Mouse (Mus musculus) spleen, postnatal 4 days (tissue): ENCODE measurements at regions not wholly inside any gene's neighbourhood (a gene's known extent, or its start where the extent isn't known, plus 50 kb on each side); places are given as distances from the start of the nearest gene placed in this dataset.

Source experiments
- DNase-seq, 2 experiments: peaks; one replicate each; pipeline ENCODE4 v3.0.0; 2022; ENCODE audit warnings: low spot score in 2 of 2

DNA sequence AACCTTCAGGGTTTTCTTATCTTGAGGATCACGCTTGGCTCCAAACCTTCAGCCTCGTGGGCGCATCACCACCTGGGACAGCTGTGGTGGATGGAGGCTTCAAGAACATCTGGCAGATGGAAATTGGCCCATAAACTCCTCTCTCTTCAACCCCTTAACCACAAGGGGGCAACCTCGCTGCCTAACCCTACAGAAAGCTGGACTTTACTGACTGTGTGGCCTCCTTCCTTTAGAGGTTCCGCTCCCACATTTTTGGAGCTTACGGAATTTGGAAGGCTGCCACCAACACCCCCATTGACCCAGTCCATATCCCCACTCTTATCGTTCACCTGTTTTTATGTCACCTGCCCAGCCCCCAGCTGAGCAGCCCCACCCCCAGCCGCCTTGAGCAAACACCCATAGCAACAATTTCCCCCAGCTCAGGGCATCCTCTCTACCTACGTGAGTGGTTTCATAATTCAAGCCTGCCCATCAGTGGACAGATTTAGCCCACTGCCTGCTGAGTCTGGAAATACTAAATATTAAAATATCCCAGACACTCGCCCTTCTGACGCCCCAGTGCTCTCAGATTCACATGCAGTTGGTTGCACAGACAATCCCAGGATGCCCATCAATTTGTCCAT lies 167.0 kb upstream of the Slc22a22 start:
- no peak for DNase-seq

- no peak for DNase-seq
Observed at GRCm38 (mm10) chr15:57639115-57639514, 161.7 kb upstream of the Slc22a22 start.

- no peak for DNase-seq
Observed at GRCm38 (mm10) chr15:57633067-57633466, 155.6 kb upstream of the Slc22a22 start.

GRCm38 (mm10) chr15:57632537-57632936 lies 155.1 kb upstream of the Slc22a22 start:
- DNase-seq, result no peak

- DNase-seq, result no peak
Observed at GRCm38 (mm10) chr15:57618466-57618865, 141.0 kb upstream of the Slc22a22 start.

GRCm38 (mm10) chr15:57616880-57617391 lies 139.5 kb upstream of the Slc22a22 start:
- DNase-seq, result no peak

DNA sequence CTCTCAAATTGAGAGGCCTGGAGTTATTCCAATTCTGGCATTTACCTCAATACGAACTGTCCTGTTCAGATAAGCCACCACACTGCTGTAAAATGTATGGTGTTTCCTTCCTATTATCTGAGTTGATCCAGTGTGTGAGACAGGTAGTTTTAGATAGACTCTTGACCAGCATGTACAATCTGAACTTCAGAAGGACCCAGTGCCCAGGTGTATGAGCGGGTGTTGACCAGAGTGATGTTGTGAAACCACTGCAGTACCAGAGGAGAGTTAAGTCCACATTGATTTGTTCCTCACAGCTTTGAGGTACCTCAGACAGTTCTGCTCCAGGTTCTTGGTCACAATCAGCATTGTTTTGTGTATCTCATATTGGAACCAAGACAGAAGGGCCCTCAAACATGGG lies 132.6 kb upstream of the Slc22a22 start:
- DNase-seq, result no peak

DNA sequence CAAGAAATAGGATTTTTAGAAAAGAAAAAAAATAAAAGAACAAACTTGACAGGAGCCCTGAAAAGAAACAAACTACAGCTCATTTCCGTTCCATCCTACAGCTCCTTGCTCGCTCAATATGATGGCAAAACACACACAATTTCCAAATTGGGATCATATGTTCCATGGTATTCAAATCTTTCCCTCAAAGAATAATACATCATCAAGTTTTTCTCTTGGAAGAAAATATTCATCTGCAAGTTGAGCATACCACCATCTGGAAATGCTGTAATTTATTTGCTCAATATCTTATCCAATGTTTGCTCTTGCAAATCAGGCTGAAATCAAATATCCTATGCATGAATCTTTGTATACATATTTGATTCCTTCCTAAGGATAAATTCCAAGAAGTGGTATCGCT lies 131.1 kb upstream of the Slc22a22 start:
- no peak for DNase-seq

GRCm38 (mm10) chr15:57600562-57600961 lies 123.1 kb upstream of the Slc22a22 start:
- peak; percentile 19 to 68 for DNase-seq

DNA sequence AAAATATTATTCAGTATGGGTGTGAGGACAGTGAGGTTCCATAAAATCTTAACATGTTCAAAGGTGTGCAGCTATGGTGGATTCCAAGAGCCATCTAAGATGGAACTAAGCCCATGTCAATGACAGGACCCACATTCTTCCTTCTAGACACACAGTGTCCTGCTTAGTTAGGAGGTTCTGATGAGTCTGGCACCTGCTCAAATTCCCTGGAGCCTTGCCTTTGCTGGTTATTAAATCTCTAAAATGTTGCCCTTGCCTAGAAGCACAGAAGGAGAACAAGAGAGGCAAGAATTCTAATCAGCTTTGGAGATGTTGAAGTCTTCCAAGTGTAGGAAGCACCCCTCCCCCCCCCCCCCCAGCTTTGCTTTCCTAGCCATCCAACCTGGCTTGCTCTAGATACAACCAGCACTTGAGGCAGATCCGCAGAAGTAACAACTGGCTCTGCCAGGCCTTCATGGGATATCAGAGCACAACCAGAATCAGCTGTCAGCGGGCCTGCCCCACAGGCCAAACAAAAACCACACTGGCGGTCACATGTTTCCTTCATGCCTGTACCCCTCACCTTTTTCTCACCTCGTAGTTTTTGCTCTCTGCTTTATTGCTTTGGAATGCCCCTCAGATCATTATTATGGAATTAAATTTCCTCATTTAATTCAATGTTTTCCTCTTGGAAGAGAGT lies 116.0 kb upstream of the Slc22a22 start:
- DNase-seq, result no peak

DNA sequence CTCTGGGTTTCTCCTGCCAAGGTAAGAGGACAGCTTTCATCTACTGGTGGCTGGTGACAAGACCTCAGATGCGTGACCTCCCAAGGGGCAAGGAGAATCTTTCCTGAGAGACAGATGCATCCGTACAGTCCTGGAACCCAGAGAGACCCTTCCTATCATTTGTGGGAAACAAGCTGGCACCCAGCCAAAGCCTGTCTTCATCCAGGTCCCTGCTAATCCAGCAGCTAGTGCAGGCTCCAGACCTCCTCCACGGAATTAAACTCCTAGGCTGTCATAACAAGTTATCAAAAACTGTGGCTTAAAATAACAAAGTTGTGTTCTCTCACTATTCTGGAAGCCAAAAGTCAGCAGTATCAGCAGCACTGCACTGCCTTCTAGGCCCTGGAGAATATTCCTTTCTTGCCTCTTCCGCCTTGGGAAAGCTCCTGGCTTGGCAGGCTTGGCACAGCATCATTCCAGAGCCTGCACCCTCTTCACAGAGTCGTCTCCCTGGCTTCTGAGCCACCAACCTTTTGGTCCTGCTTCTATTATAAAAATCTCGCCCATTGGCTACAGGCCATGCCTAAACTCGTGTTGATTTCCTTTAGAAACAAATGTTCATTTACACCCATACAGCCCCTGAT lies 113.3 kb upstream of the Slc22a22 start:
- DNase-seq, result no peak

DNA sequence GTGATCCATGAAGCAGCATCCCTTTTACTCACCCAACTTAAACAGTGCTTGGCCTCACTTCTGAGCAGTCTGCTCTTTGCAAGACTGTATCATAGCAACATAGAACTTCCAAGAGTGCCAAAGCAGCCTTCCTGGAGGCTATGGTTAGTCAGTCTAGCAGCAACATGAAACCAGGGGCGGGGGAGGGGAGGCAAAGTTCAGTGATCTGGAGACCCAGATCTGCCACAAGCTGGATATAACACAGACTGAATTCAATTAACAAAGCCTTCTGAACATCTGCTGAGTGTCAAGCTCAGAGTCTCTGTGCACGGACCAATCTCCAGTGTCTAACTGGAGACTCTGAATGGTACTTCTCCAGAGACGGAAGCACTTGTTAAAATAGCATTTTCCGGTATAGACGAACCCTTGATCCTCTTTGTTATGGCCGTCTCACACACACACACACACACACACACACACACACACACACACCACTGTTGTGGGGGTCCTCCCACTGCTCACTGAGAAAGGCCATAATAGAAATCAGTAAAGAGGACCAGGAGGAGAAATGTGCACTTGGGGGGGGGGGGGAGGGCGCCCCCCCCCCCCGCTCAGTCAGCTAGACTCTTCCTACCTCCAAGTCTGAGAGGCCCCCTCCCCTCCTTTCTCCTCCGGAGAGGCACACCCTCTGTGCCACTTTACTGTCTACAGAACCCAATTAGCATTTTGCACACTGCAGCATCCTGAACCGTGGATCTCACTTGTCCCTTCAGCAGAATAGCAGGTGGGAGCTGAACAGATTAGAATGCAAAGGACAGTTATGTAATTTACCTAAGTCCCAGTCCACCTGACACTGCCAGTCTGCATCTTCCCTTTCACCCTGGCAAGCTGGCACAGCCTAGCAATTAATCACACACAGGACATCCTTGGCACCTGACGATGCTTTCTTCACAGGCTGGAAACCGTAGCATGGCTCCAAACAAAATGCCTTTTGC lies 112.3 kb upstream of the Slc22a22 start:
- no peak for DNase-seq

- no peak for DNase-seq
Observed at GRCm38 (mm10) chr15:57585411-57585810, 108.0 kb upstream of the Slc22a22 start.

DNA sequence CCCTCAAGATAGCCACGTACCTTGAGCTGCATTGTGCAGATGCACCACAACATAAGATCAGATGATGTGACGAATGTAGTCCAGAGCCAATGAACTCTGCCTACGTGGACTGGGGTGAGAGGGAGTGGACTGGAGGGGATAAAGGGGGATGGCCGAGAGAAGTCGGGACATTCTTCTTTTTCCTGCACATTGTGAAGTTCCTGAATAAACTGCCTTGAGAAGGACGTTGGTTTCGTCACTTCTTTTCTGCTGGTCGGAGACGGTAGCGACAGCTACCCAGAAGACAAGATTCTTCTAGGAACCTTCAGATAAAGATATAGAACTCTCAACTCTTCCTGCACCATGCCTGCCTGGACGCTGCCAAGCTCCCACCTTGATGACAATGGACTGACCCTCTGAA lies 107.1 kb upstream of the Slc22a22 start:
- no peak for DNase-seq

GRCm38 (mm10) chr15:57581266-57581665 lies 103.8 kb upstream of the Slc22a22 start:
- no peak for DNase-seq

DNA sequence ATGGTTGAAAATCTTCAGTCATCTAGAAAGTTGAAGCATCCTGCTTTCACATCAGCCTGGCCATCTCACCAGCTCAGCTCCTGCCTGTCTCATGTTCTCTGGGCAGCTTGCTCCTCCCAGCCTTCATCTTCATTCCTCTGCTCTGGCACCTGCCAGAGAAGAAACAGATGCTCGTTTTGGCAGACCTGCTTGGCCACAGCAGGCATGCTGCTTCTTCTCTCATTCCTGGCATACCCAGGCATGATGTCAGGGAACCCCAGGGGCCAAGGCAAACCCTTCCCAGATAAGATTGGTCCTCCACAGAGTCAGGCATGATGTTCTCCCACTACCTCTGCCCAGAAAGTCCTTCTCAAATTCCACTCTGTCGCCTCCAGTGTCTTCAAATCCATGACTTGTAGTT lies 101.4 kb upstream of the Slc22a22 start:
- no peak for DNase-seq

- DNase-seq, result no peak
Observed at GRCm38 (mm10) chr15:57574080-57574618, 96.7 kb upstream of the Slc22a22 start.

DNA sequence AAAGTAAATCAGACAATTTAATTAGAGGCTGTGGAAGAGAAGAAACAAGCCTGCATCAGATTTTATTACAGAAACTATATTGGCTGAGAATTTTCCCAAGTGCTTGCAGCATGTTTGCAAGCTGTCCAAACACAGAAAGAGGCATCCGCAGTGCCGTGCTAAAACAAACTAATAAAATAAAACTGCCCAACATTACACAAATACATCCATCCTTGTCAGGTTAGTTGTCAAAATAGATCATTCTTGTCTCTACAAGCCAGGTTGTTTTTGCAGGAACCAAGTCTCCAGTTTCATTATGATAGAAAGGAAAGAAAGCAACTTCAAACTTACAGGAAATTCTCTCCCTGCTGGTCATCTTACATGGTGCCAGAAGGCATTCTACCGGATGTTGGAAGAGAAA lies 95.0 kb upstream of the Slc22a22 start:
- no peak for DNase-seq

DNA sequence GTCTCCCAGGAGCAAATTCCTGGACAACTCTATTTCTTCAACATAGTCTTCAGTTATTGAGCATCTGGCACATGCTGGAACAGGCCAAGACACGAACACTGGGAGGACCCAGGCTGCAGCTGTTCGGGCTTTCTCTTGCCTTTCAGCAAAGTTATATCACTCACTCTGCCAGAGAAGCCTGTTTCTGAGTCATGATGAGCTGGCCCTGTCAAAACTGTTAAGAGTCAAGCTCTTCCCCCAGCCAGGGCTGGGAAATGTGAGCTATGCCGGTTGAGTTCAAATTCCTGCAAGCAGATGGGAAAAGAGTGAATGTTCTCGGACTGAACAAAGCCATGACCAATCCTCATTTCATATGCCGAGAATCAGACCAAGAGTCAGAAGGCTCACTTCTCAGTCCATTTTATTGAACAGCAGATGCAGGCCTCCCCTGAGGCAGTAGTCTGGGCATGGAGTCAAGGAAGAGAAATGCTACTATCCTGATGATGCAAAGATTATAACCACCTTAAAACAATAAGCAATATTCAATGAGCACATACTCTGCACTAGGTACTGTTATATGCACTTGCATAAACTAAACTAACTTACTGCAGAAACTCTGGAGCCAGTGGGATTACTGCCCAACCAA lies 90.7 kb upstream of the Slc22a22 start:
- DNase-seq, result no peak

GRCm38 (mm10) chr15:57547154-57547553 lies 69.7 kb upstream of the Slc22a22 start:
- no peak for DNase-seq

GRCm38 (mm10) chr15:57545141-57545540 lies 67.7 kb upstream of the Slc22a22 start:
- DNase-seq, result no peak
